Mouse (Mus musculus) lung, embryonic 16.5 days (tissue): ENCODE data around the gene Crebl2. TPM values are rescaled to one million over a fixed set of nuclear protein-coding genes. Genes with fewer than 3 reads are reported as not detected.

ENCODE experiments used
- ATAC-seq: fragments of 200-750 bp; cut with Nextera tagmentation; 2 replicates; pipeline ENCODE4 v1.8.0; 2017; ENCODE audit warnings: low read depth, mild to moderate bottlenecking, moderate library complexity
- H3K27ac ChIP-seq: fragments of 300-500 bp; sonication (generic); 2 replicates; pipeline ENCODE4 v1.5.1; 2014; ENCODE audit warnings: mild to moderate bottlenecking, control low read depth, low read length
- H3K27me3 ChIP-seq: fragments of 300-500 bp; sonication (generic); 2 replicates; pipeline ENCODE4 v1.6.1; 2014; ENCODE audit warnings: low read depth, low read length, mixed read lengths; ENCODE audit not compliant: control insufficient read depth, insufficient read depth
- H3K36me3 ChIP-seq: fragments of 300-500 bp; sonication (generic); 2 replicates; pipeline ENCODE4 v1.6.1; 2014; ENCODE audit warnings: low read length; ENCODE audit not compliant: control insufficient read depth, insufficient read depth
- H3K4me1 ChIP-seq: fragments of 300-500 bp; sonication (generic); replicated peaks from 2 replicates; pipeline ENCODE4 v1.6.1; 2014; ENCODE audit warnings: low read length, mixed read lengths; ENCODE audit not compliant: control insufficient read depth, insufficient read depth
- H3K4me2 ChIP-seq: fragments of 300-500 bp; sonication (generic); 2 replicates; pipeline ENCODE4 v1.6.1; 2014; ENCODE audit warnings: low read depth, low read length, control low read depth
- H3K4me3 ChIP-seq: fragments of 300-500 bp; sonication (generic); 2 replicates; pipeline ENCODE4 v1.5.1; 2014; ENCODE audit warnings: mild to moderate bottlenecking, low read length, control low read depth
- H3K9ac ChIP-seq: fragments of 300-500 bp; sonication (generic); 2 replicates; pipeline ENCODE4 v1.6.1; 2014; ENCODE audit warnings: low read length, control low read depth
- H3K9me3 ChIP-seq: fragments of 300-500 bp; sonication (generic); 2 replicates; pipeline ENCODE4 v1.6.1; 2016; ENCODE audit warnings: low read length; ENCODE audit not compliant: control insufficient read depth
- WGBS: fragments of 180-500 bp; shearing (Covaris S2); extraction: QIAGEN DNeasy Blood & Tissue Kit; methylation state at CpG from one replicate; pipeline ENCODE4 v1.1.7; 2014; 5-methylcytosine and 5-hydroxymethylcytosine counted together
- polyA plus RNA-seq: library from polyadenylated mRNA; unstranded; fragments of >200 nt; fragmentation: Nextera tagmentation; extraction: Ambion mirVana; gene quantifications from 2 replicates; pipeline ENCODE4 v1.2.1, GENCODE M21; 2015

The Crebl2 gene
- polyA plus RNA-seq, 1 experiment from 2014 or later, result 3.0 TPM

- Histone ChIP-seq H3K4me3 (no peak overlapping the region), H3K27ac (no peak overlapping the region), H3K9me3 (no peaks in the 10 kb centered on the region), H3K9ac (no peak overlapping the region), H3K27me3 (no peaks in the 10 kb centered on the region), H3K4me2 (no peak overlapping the region), H3K36me3 (no peaks in the 10 kb centered on the region), H3K4me1 (no peaks in the 10 kb centered on the region)
- ATAC-seq, result no peak
- WGBS, result 80% methylated on average over 4 of the region's 4 CpGs
Observed at GRCm38 (mm10) chr6:134877276-134877675, 47.3 kb downstream of the Crebl2 start.

GRCm38 (mm10) chr6:134877892-134878291, 47.9 kb downstream of the Crebl2 start:
- no peaks in the 10 kb centered on the region for H3K9me3 ChIP-seq
- H3K27ac ChIP-seq, result no peak overlapping the region
- WGBS, result 71% methylated on average over 1 of the region's 1 CpGs
- H3K4me1 ChIP-seq, result no peaks in the 10 kb centered on the region
- H3K4me2 ChIP-seq, result no peak overlapping the region
- H3K4me3 ChIP-seq, result no peak overlapping the region
- H3K9ac ChIP-seq, result no peak overlapping the region
- ATAC-seq, result no peak
- no peaks in the 10 kb centered on the region for H3K27me3 ChIP-seq
- H3K36me3 ChIP-seq, result no peaks in the 10 kb centered on the region

GRCm38 (mm10) chr6:134879556-134879955, 49.6 kb downstream of the Crebl2 start:
- no peaks in the 10 kb centered on the region for H3K36me3 ChIP-seq
- no peaks in the 10 kb centered on the region for H3K27me3 ChIP-seq
- no peaks in the 10 kb centered on the region for H3K4me1 ChIP-seq
- H3K9ac ChIP-seq, result no peak overlapping the region
- no peak overlapping the region for H3K4me3 ChIP-seq
- H3K9me3 ChIP-seq, result no peaks in the 10 kb centered on the region
- H3K27ac ChIP-seq, result no peak overlapping the region
- ATAC-seq, result no peak
- 72% methylated on average over 5 of the region's 5 CpGs for WGBS
- no peak overlapping the region for H3K4me2 ChIP-seq

- WGBS, result 58% methylated on average over 2 of the region's 2 CpGs
- Histone ChIP-seq H3K4me1 (no peaks in the 10 kb centered on the region), H3K27ac (no peak overlapping the region), H3K36me3 (no peaks in the 10 kb centered on the region), H3K27me3 (no peaks in the 10 kb centered on the region), H3K9ac (no peak overlapping the region), H3K4me3 (no peak overlapping the region), H3K4me2 (no peak overlapping the region), H3K9me3 (no peaks in the 10 kb centered on the region)
- peak; percentile 34; the same call in 1 of the 2 replicates for ATAC-seq
Observed at GRCm38 (mm10) chr6:134880046-134880445, 50.1 kb downstream of the Crebl2 start.

- Histone ChIP-seq H3K4me3 (no peak overlapping the region), H3K27ac (no peak overlapping the region), H3K4me1 (no peaks in the 10 kb centered on the region), H3K4me2 (no peak overlapping the region), H3K9ac (no peak overlapping the region), H3K36me3 (no peaks in the 10 kb centered on the region), H3K9me3 (no peaks in the 10 kb centered on the region), H3K27me3 (no peaks in the 10 kb centered on the region)
- 73% methylated on average over 4 of the region's 4 CpGs for WGBS
- ATAC-seq, result no peak
Observed at GRCm38 (mm10) chr6:134883661-134884060, 53.7 kb downstream of the Crebl2 start.

- H3K36me3 ChIP-seq, result no peaks in the 10 kb centered on the region
- no peaks in the 10 kb centered on the region for H3K9me3 ChIP-seq
- H3K9ac ChIP-seq, result no peak overlapping the region
- WGBS, result 87% methylated on average over 2 of the region's 2 CpGs
- no peaks in the 10 kb centered on the region for H3K27me3 ChIP-seq
- H3K4me3 ChIP-seq, result no peak overlapping the region
- H3K27ac ChIP-seq, result no peak overlapping the region
- no peaks in the 10 kb centered on the region for H3K4me1 ChIP-seq
- no peak overlapping the region for H3K4me2 ChIP-seq
- no peak for ATAC-seq
Observed at GRCm38 (mm10) chr6:134885515-134885914, 55.6 kb downstream of the Crebl2 start.

- no peaks in the 10 kb centered on the region for H3K4me1 ChIP-seq
- no peak overlapping the region for H3K4me3 ChIP-seq
- H3K27ac ChIP-seq, result no peak overlapping the region
- no peak overlapping the region for H3K9ac ChIP-seq
- H3K27me3 ChIP-seq, result no peaks in the 10 kb centered on the region
- ATAC-seq, result no peak
- WGBS, result 83% methylated on average over 8 of the region's 8 CpGs
- H3K36me3 ChIP-seq, result no peaks in the 10 kb centered on the region
- no peaks in the 10 kb centered on the region for H3K9me3 ChIP-seq
- no peak overlapping the region for H3K4me2 ChIP-seq
Observed at GRCm38 (mm10) chr6:134886475-134886874, 56.5 kb downstream of the Crebl2 start.

GRCm38 (mm10) chr6:134887008-134887407, 57.1 kb downstream of the Crebl2 start:
- Histone ChIP-seq H3K27me3 (no peaks in the 10 kb centered on the region), H3K4me1 (no peaks in the 10 kb centered on the region), H3K27ac (no peak overlapping the region), H3K9ac (no peak overlapping the region), H3K4me2 (no peak overlapping the region), H3K4me3 (no peak overlapping the region), H3K9me3 (no peaks in the 10 kb centered on the region), H3K36me3 (no peaks in the 10 kb centered on the region)
- 51% methylated on average over 5 of the region's 5 CpGs for WGBS
- ATAC-seq, result no peak

GRCm38 (mm10) chr6:134887711-134888449, 57.9 kb downstream of the Crebl2 start:
- H3K4me3 ChIP-seq, result peak overlapping the region; percentile 16
- no peaks in the 10 kb centered on the region for H3K9me3 ChIP-seq
- H3K4me1 ChIP-seq, result no peaks in the 10 kb centered on the region
- no peaks in the 10 kb centered on the region for H3K27me3 ChIP-seq
- H3K4me2 ChIP-seq, result peak overlapping the region; percentile 33
- H3K9ac ChIP-seq, result no peak overlapping the region
- WGBS, result 3% methylated on average over 10 of the region's 10 CpGs
- peak; percentile 28; the same call in 1 of the 2 replicates for ATAC-seq
- no peaks in the 10 kb centered on the region for H3K36me3 ChIP-seq
- no peak overlapping the region for H3K27ac ChIP-seq
